Mouse (Mus musculus) Patski (cell line): ENCODE measurements around the gene Tmem132b. TPM values are rescaled to one million over a fixed set of nuclear protein-coding genes. Genes with fewer than 3 reads are reported as not detected.

Experiments used
- ATAC-seq: fragments of 100-300 bp; one replicate; pipeline ENCODE4 v1.8.0; 2021
- CTCF ChIA-PET: fragments of 350-600 bp; sonication (Branson Sonifier 250); formaldehyde crosslinking; loops from one replicate; lab custom pipeline; 2022; ENCODE audit warnings: inconsistent platforms; lab: Charles Lee
- POLR2A ChIA-PET: fragments of 350-600 bp; sonication (Branson Sonifier 250); formaldehyde crosslinking; loops from one replicate; lab custom pipeline; 2022; ENCODE audit warnings: antibody characterized with exemption, inconsistent platforms; lab: Charles Lee
- DNase-seq: peaks from one replicate; pipeline ENCODE4 v3.0.0-alpha.2; 2011; ENCODE audit warnings: low read depth, low spot score
- H3K27me3 ChIP-seq: fragments of 371-371 bp; one replicate; pipeline ENCODE4 v1.5.1; 2021
- CTCF ChIP-seq: fragments of 100-300 bp; IDR thresholded peaks from one replicate; pipeline ENCODE4 v1.5.1; 2021
- in situ Hi-C: fragments of 300-500 bp; cut with MboI; formaldehyde crosslinking; loops from 3 replicates; pipeline ENCODE4 v1.11.1; 2018; ENCODE audit warnings: low pct_unique_long_range_greater_than_20kb, mixed read lengths
- polyA plus RNA-seq: library from polyadenylated mRNA; unstranded; gene quantifications from one replicate; pipeline ENCODE4 v1.2.3, GENCODE M21; 2021

The Tmem132b gene
- polyA plus RNA-seq, 1 experiment from 2014 or later = not detected

DNA sequence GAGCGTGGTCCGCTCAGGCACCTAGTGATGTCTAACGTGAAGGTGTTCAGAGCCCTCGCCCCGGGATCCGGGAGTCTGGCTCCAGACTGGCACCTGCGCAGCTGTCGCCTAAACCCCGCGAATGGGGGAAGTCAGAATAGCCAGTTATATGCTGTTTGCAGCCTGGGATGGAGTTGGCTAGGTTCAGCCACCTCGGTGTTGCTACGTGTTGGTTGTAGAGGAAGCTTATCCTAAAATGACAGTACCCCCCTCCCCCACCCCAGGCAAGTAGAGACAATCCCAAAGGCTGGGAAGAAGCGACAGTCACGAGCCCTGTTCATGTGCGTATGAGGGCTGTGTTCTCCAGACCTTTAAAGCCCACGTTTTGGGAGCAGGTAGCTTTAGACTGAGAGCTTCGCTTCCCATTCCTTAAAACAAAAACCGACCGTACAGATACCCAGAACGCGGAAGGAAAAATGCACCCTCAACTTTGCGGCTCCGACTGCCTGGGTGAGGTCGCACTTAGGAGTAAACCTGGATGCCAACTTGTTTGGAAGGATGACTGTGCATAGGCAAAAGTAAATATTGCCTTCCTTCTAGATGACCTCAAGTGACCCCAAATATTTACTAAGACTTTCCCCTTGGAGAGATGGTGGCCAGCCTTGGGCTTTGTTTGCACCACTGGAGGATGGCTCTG, 1.8 kb downstream of the Tmem132b start:
- no peak for ATAC-seq
- CTCF ChIA-PET = no interaction called here

DNA sequence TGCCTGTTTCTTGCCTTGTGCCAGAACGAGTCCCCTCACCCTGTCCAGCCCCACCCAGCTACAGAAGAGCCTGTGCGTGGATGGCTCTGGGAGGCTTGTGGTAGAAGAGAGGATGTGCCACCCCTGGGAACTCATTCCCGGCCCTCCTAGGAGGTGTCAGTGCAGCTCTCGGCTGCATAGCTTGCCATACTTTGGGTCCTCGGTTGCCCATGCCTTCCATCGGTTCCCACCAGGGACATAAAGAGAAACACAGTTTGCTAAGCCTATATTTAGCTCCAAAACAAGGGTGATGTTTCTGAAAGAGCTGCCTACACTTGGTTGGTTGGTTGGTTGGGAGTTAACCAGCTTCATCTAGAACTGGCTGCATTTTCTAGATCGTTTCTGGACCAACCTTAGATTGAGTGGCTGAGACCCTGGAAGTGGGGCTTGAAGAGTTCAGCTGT, 2.6 kb downstream of the Tmem132b start:
- no peak for TF ChIP-seq CTCF
- ChIA-PET POLR2A (no interaction called here), CTCF (no interaction called here)
- H3K27me3 ChIP-seq = peaks cover 48% of the 10 kb centered on the region
- ATAC-seq (no peak), DNase-seq (no peak)
- in situ Hi-C loops = loop anchor here (25.0 kb wide), 1 partner anchor 428 kb away; no protein-coding TSS in a partner anchor

More for the DNA sequence above, 1.8 kb downstream of the Tmem132b start:
- TF ChIP-seq CTCF = no peak
- in situ Hi-C loops = loop anchor here (25.0 kb wide), 1 partner anchor 429 kb away; no protein-coding TSS in a partner anchor
- POLR2A ChIA-PET = no interaction called here
- DNase-seq = no peak
- peaks cover 45% of the 10 kb centered on the region for H3K27me3 ChIP-seq

DNA sequence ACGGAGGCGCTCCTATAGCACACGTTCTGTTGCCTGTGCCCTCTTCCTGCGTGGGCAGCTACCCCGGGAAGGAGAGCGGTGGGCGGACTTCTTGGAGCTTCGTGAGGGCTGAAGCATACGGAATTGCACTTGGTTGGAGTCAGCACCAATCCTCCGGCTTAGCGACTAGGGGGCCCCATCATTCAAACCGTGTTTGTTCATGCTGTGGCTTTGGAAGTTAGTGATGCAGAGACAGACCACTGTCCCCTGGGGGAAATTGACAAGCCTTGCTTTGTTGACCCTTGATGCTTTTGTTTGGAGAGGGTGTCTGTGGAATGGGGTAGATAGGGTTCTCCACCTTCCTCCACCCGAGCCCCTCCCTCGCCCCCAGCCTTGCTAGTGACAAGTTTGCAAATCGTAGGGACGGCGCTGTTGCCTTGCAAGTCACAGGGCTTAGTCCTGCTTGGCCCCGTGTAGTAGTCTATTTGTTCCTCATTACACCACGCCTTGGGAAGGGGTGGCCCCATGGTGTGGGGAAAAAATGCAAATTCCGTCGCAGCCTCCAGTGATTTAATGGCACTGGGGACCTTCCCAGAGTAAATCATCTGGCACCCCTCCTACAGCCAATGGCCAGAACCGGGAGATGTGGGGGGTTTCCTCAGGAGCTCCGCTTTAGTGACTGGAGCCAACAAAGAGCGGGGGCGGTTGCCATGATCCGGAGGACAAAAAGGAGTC, 3.2 kb downstream of the Tmem132b start:
- ATAC-seq (no peak), DNase-seq (no peak)
- POLR2A ChIA-PET = no interaction called here
- CTCF ChIA-PET = no interaction called here
- in situ Hi-C loops = loop anchor here (25.0 kb wide), 1 partner anchor 428 kb away; no protein-coding TSS in a partner anchor
- TF ChIP-seq CTCF = no peak
- peaks cover 47% of the 10 kb centered on the region for H3K27me3 ChIP-seq

DNA sequence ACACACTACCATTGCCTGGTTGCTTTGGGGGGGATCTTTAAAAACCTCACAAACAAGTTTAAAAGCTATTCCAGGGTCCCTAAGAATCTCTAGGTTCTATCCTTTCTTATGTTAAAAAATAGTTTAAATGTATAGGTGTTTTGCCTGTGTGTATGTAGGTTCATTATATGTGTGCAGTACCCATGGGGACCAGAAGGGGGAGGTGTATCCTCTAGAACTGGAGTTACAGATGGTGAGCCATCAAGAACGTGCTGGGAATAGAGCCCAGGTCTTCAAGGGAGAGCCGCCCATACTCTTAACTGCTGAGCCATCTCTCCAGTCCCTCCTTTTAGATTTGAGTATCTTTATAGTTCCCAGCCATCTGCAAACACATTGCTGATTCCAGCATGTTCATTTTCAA, 13.5 kb downstream of the Tmem132b start:
- DNase-seq = no peak
- CTCF ChIA-PET = no interaction called here
- in situ Hi-C loops = loop anchor here (25.0 kb wide), 1 partner anchor 417 kb away; no protein-coding TSS in a partner anchor
- peaks cover 9% of the 10 kb centered on the region for H3K27me3 ChIP-seq
- no peak for ATAC-seq
- TF ChIP-seq CTCF = no peak
- POLR2A ChIA-PET = no interaction called here

DNA sequence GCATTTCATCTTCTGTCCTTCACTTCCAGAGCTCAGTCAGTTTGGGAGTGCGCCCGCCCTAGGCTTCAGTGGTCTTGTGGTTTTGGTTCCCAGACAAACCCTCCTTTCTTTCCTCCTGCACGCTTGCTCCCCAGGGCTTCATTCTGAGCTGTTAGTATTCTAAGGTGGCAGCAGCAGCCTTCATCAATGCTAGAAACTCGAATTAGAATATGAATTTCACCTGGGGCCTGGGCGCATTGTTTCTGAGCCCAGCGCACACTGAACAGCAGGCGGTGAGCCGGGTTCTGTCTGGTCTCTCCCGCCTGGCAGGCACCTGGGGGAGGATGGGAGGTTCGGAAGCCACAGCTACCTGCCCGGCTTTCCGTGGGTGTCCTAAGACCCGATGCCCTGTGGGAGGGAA, 14.7 kb downstream of the Tmem132b start:
- ChIA-PET POLR2A (no interaction called here), CTCF (no interaction called here)
- DNase-seq (no peak), ATAC-seq (no peak)
- no peak for TF ChIP-seq CTCF
- peaks cover 9% of the 10 kb centered on the region for H3K27me3 ChIP-seq
- in situ Hi-C loops = loop anchor here (25.0 kb wide), 1 partner anchor 416 kb away; no protein-coding TSS in a partner anchor

DNA sequence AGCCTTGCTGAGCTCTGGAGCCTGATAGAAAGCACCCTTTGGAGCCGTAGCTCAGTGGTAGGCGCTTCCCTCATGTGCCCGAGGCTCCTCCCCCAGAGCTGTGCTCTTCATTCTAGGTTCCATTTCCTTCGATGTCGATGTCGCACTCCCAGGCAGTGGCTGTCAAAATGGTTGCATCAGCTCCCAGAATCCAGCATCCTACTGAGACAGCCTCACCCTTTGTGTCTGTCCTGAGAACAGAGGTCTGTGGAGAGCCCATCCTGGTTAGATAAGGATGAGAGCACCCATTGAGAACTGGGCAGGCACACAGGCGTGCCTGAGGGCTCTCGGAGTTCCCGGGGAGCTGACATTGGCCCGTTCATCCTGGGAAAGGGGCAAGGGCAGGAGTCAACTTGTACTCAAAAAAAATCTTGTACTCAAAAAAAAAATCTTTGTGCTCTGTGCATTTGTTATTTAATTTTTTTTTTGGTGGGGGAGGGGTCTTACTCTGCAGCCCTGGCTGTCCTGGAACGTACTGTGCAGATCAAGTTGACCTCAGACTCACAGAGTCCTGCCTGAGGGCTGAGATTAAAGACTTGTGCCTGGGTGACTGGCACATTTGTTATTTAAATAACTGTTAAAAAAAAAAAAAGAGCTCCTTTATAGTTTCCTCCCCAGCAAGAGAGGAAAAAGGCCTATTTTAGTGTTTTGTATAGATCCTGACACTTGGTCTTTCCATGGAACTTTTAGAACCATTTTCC, 18.3 kb downstream of the Tmem132b start:
- no peak for TF ChIP-seq CTCF
- ChIA-PET POLR2A (interaction anchor here (0.6 to 0.7 kb wide), 2 partner anchors 62 to 612 kb away, joined by 3 to 6 read pairs; no protein-coding TSS in a partner anchor), CTCF (no interaction called here)
- in situ Hi-C loops = loop anchor here (25.0 kb wide), 1 partner anchor 412 kb away; no protein-coding TSS in a partner anchor
- DNase-seq (no peak), ATAC-seq (no peak)
- H3K27me3 ChIP-seq = peaks cover 9% of the 10 kb centered on the region

DNA sequence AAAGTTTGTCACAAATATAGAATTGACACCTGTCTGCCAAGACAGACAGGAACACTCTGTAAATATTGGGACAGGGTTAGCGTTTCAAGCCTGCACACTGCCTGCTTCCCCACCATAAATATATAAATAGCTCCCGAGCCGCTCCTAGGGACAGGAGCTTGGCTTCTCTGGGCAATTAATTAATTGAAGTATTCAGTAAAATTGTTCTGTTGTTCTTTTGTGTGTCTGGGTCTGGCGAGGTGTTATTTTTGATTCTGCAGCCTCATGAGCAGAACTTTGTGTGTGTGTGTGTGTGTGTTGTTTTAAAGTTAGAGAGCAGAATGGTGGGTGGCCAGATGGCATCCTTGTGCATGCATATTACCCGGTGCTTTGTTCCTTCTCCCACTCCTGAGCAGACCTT, 24.2 kb downstream of the Tmem132b start:
- in situ Hi-C loops = no loop called here
- peaks cover 4% of the 10 kb centered on the region for H3K27me3 ChIP-seq
- POLR2A ChIA-PET = interaction anchor here (0.7 kb wide), 1 partner anchor 1927 kb away, joined by 10 read pairs; no protein-coding TSS in a partner anchor
- no peak for TF ChIP-seq CTCF
- CTCF ChIA-PET = no interaction called here
- ATAC-seq = no peak
- DNase-seq = no peak

DNA sequence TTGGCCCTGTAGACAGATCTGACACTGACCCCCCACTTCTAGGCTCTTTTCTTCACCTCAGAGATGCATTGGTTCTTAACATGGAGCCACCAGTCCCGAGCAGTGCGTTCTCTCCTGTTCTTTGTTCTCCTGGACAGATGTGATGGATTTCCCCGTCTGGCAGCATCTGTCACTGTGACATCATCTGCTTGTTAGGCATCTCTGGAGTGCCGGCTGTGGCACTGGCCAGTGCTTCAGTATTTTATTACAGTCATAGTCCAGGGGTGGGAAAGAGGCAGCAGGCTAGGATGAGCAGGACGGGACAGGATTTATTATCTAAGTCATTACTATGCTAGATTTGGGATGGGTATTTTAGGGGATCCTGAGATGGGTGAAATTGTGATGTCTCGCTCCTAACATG, 31.9 kb downstream of the Tmem132b start:
- no peaks in the 10 kb centered on the region for H3K27me3 ChIP-seq
- DNase-seq (no peak), ATAC-seq (no peak)
- TF ChIP-seq CTCF = no peak
- CTCF ChIA-PET = no interaction called here
- in situ Hi-C loops = no loop called here
- POLR2A ChIA-PET = no interaction called here

DNA sequence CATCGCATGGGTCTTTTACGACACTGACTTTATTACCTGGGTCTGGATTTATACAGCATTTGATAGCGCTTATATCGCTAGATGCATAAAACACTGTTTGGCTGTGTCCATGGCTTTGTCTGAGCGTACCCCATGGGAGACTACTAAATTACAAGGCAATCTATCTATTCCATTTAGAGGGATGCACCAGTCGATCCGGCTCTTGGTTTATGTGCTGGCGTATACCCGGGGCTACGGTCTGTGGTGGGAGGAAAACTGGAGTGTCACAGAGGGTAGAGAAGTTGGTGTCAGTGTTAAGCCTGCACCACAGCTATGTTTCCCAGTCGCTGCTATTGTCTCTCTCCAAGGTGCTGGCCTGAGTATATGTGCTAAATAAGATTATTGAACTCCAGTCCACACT, 34.2 kb downstream of the Tmem132b start:
- ChIA-PET POLR2A (no interaction called here), CTCF (no interaction called here)
- in situ Hi-C loops = no loop called here
- ATAC-seq (no peak), DNase-seq (no peak)
- TF ChIP-seq CTCF = no peak
- H3K27me3 ChIP-seq = no peaks in the 10 kb centered on the region

DNA sequence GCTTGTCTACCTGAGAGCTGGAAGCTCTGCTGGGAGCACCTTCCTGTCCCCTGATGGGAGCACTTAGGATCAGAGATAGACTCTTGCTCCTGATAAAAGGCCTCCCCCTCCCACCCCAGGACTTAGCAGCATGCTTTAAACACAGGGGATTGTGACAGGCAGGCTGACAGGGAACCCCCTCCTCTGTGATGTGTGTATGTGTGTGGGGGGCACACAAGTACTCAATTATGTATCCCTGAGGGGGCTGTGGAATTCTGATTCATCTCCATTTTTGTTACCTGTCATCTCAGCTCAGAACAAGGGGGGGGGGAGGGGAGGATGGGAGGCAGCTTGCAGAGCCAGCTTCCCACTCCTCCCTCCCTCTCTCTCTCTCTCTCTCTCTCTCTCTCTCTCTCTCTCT, 36.9 kb downstream of the Tmem132b start:
- ChIA-PET CTCF (no interaction called here), POLR2A (no interaction called here)
- DNase-seq = no peak
- H3K27me3 ChIP-seq = no peaks in the 10 kb centered on the region
- TF ChIP-seq CTCF = no peak
- no peak for ATAC-seq
- in situ Hi-C loops = no loop called here
